Comparison of ENCODE assay signal across 28 mouse cellular contexts in the genomic region with DNA sequence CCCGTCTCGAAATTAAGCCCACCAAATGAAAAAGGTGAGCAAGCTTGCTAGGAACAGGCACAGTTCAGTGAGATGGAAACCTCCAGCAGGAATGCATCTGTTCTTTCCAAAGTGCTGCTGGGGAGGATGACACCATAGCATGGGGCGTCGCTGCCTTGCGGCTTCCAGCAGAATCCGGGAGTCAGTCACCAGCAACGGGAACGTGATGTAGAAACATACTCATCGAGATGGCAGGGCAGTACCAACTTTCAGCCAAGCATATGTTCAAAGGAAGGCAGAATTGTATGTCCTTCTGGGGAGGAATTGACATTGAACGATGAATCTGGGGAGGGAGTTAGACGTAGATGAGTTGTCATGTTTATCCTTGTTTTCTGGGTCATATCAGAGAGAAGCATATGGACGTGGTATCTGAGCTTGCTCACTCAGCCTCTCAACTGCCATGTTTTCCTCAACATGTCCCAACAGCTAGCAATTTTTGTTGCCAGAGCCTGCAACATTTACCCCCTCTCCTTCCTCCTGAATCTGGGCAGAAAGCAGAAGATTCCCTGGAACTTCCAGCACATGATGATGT.
DNase-seq lines count a peak whose midpoint lies in the region; ATAC-seq and TF ChIP-seq lines count a peak whose summit lies in the region.
"Had no signal": no experiment of that assay in that cellular context is flagged by ENCODE, and none has a peak within 500 bp of the region (broad histone marks: within the 10 kb centered on the region; RNA-seq: fewer than 3 reads in every experiment).

No protein-coding gene starts in this region.

- no peak for TF ChIP-seq CTCF in midbrain, postnatal 0 days (IDR thresholded peaks at IDR 0.05)

- no peaks in the 10 kb centered on the region for H3K9me3 ChIP-seq in midbrain, postnatal 0 days (ENCODE audit: low read length)
- H3K9me3 ChIP-seq in midbrain, embryonic 10.5 days (replicated peaks) = no peaks in the 10 kb centered on the region
- H3K9me3 ChIP-seq: heart, embryonic 13.5 days; hindbrain, embryonic 15.5 days; kidney, embryonic 15.5 days; limb, embryonic 13.5 days; lung, embryonic 15.5 days; neural tube, embryonic 12.5 days had no signal

- peak; percentile 11 to 47 for DNase-seq in frontal cortex, adult 2 months (ENCODE audit: extremely low spot score in 1 of 2, low spot score in 1 of 2)
- no peak for DNase-seq in frontal cortex, postnatal 25 days (ENCODE audit: low spot score in 2 of 2)
- peak; percentile 17 for DNase-seq in midbrain, postnatal 0 days (ENCODE audit: low spot score)
- DNase-seq in midbrain, embryonic 10.5 days (ENCODE audit: low spot score) = no peak
- peak; percentile 17 to 21 for DNase-seq in right cerebral cortex, adult 2 months (ENCODE audit: low spot score in 2 of 2)
- DNase-seq in gastrocnemius, adult 18-20 months (ENCODE audit: low spot score) = no peak
- DNase-seq: adrenal gland, postnatal 36 days; cerebellum, adult 8-10 months; cerebellum, postnatal 25 days; gastrocnemius, postnatal 10 days; heart, postnatal 10 days; kidney, adult 18-20 months; kidney, postnatal 25 days; thymus, postnatal 4 days had no signal

- WGBS in midbrain, postnatal 0 days = 95% methylated on average over 12 of the region's 12 CpGs
- 93% methylated on average over 12 of the region's 12 CpGs for WGBS in midbrain, embryonic 10.5 days

- H3K4me2 ChIP-seq in midbrain, postnatal 0 days (ENCODE audit: low read depth, low read length, poor library complexity, severe bottlenecking) = no peak overlapping the region
- H3K4me2 ChIP-seq: heart, embryonic 13.5 days; hindbrain, embryonic 15.5 days; kidney, embryonic 15.5 days; limb, embryonic 13.5 days; liver, embryonic 11.5 days; lung, embryonic 15.5 days; midbrain, embryonic 11.5 days; neural tube, embryonic 12.5 days had no signal

- no peak for ATAC-seq in midbrain, postnatal 0 days (ENCODE audit: low FRiP score)
- no peak for ATAC-seq in activated CD4-positive, CD25-positive, alpha-beta regulatory T cell, adult 4 months
- ATAC-seq: CD4-positive, CD25-positive, alpha-beta regulatory T cell, adult 4 months; forebrain, embryonic 14.5 days; midbrain, embryonic 16.5 days had no signal

- no peaks in the 10 kb centered on the region for H3K27me3 ChIP-seq in midbrain, postnatal 0 days (ENCODE audit: insufficient read depth, low read length)
- H3K27me3 ChIP-seq in midbrain, embryonic 10.5 days (ENCODE audit: low read depth, poor library complexity, severe bottlenecking) = no peaks in the 10 kb centered on the region
- H3K27me3 ChIP-seq: heart, embryonic 13.5 days; hindbrain, embryonic 15.5 days; kidney, embryonic 15.5 days; limb, embryonic 13.5 days; lung, embryonic 15.5 days; neural tube, embryonic 12.5 days had no signal

- H3K27ac ChIP-seq in midbrain, postnatal 0 days (ENCODE audit: low read depth, low read length) = no peak overlapping the region
- no peak overlapping the region for H3K27ac ChIP-seq in midbrain, embryonic 10.5 days (replicated peaks)
- H3K27ac ChIP-seq: heart, embryonic 13.5 days; hindbrain, embryonic 15.5 days; kidney, embryonic 15.5 days; limb, embryonic 13.5 days; lung, embryonic 15.5 days; neural tube, embryonic 12.5 days; stomach, postnatal 0 days had no signal

- H3K36me3 ChIP-seq in midbrain, postnatal 0 days (ENCODE audit: insufficient read depth, low read length) = no peaks in the 10 kb centered on the region
- H3K36me3 ChIP-seq in midbrain, embryonic 10.5 days = no peaks in the 10 kb centered on the region
- H3K36me3 ChIP-seq: heart, embryonic 13.5 days; hindbrain, embryonic 15.5 days; kidney, embryonic 15.5 days; limb, embryonic 13.5 days; lung, embryonic 15.5 days; neural tube, embryonic 12.5 days had no signal

- H3K9ac ChIP-seq in midbrain, postnatal 0 days (replicated peaks; ENCODE audit: low read length, poor library complexity, severe bottlenecking) = no peak overlapping the region
- H3K9ac ChIP-seq: heart, embryonic 13.5 days; hindbrain, embryonic 15.5 days; kidney, embryonic 15.5 days; limb, embryonic 13.5 days; lung, embryonic 15.5 days; neural tube, embryonic 12.5 days had no signal

- H3K4me3 ChIP-seq in midbrain, postnatal 0 days (ENCODE audit: low read depth, low read length) = no peak overlapping the region
- no peak overlapping the region for H3K4me3 ChIP-seq in midbrain, embryonic 10.5 days
- H3K4me3 ChIP-seq: heart, embryonic 13.5 days; hindbrain, embryonic 15.5 days; kidney, embryonic 15.5 days; limb, embryonic 13.5 days; lung, embryonic 15.5 days; myocyte; neural tube, embryonic 12.5 days had no signal

- no peaks in the 10 kb centered on the region for H3K4me1 ChIP-seq in midbrain, postnatal 0 days (ENCODE audit: insufficient read depth, low read length)
- peaks cover 3% of the 10 kb centered on the region; the same call in 1 of the 2 replicates for H3K4me1 ChIP-seq in midbrain, embryonic 10.5 days
- H3K4me1 ChIP-seq: heart, embryonic 13.5 days; hindbrain, embryonic 15.5 days; kidney, embryonic 15.5 days; limb, embryonic 13.5 days; lung, embryonic 15.5 days; neural tube, embryonic 12.5 days had no signal

Comparison
In these comparisons a context has a peak if more than half of its experiments do, and no peak if none do; other contexts are left out.
1. DNase-seq: peak in frontal cortex, adult 2 months (2 of 2), midbrain, postnatal 0 days (single experiment) and right cerebral cortex, adult 2 months (2 of 2); none in frontal cortex, postnatal 25 days (0 of 2), midbrain, embryonic 10.5 days (single experiment) and gastrocnemius, adult 18-20 months (single experiment).